Mouse (Mus musculus) adrenal gland, adult (tissue): ENCODE measurements at regions not wholly inside any gene's neighbourhood (a gene's known extent, or its start where the extent isn't known, plus 50 kb on each side); places are given as distances from the start of the nearest gene placed in this dataset.

Experiments used
- DNase-seq, 2 experiments: peaks; one replicate each; pipeline ENCODE4 v3.0.0; 2022 to 2023; ENCODE audit warnings: low spot score in 1 of 2; ENCODE audit not compliant: inconsistent age in 2 of 2

- DNase-seq, result no peak
These were observed 279.2 kb upstream of the Cdyl start for GRCm38 (mm10) chr13:35380224-35381009.

GRCm38 (mm10) chr13:35381641-35382040, 278.0 kb upstream of the Cdyl start:
- DNase-seq, result peak; percentile 73 to 94

- DNase-seq, result peak in 1 of 2 experiments; percentile 43
These were observed 276.5 kb upstream of the Cdyl start for GRCm38 (mm10) chr13:35383000-35383623.

- DNase-seq, result peak in 1 of 2 experiments; percentile 64
These were observed 276.0 kb upstream of the Cdyl start for GRCm38 (mm10) chr13:35383624-35384018.

GRCm38 (mm10) chr13:35388380-35388779, 271.3 kb upstream of the Cdyl start:
- DNase-seq, result no peak

GRCm38 (mm10) chr13:35389781-35390525, 269.7 kb upstream of the Cdyl start:
- no peak for DNase-seq

GRCm38 (mm10) chr13:35390526-35390880, 269.1 kb upstream of the Cdyl start:
- peak in 1 of 2 experiments; percentile 16 for DNase-seq

GRCm38 (mm10) chr13:35392167-35392566, 267.5 kb upstream of the Cdyl start:
- peak in 1 of 2 experiments; percentile 15 for DNase-seq

- DNase-seq, result no peak
These were observed 264.4 kb upstream of the Cdyl start for GRCm38 (mm10) chr13:35395192-35395591.

- DNase-seq, result peak; percentile 83 to 92
These were observed 264.0 kb upstream of the Cdyl start for GRCm38 (mm10) chr13:35395630-35396029.

GRCm38 (mm10) chr13:35397166-35397565, 262.5 kb upstream of the Cdyl start:
- peak; percentile 31 to 78 for DNase-seq

- DNase-seq, result no peak
These were observed 261.4 kb upstream of the Cdyl start for GRCm38 (mm10) chr13:35398192-35398591.

- peak; percentile 27 to 76 for DNase-seq
These were observed 256.8 kb upstream of the Cdyl start for GRCm38 (mm10) chr13:35402856-35403255.

- DNase-seq, result peak; percentile 46 to 83
These were observed 255.2 kb upstream of the Cdyl start for GRCm38 (mm10) chr13:35404428-35404827.

- peak; percentile 56 to 86 for DNase-seq
These were observed 254.2 kb upstream of the Cdyl start for GRCm38 (mm10) chr13:35405384-35405783.

- DNase-seq, result peak in 1 of 2 experiments; percentile 76
These were observed 242.1 kb upstream of the Cdyl start for GRCm38 (mm10) chr13:35417500-35417899.

GRCm38 (mm10) chr13:35420076-35420475, 239.6 kb upstream of the Cdyl start:
- peak in 1 of 2 experiments; percentile 48 for DNase-seq

- no peak for DNase-seq
These were observed 233.6 kb upstream of the Cdyl start for GRCm38 (mm10) chr13:35426061-35426460.

- DNase-seq, result no peak
These were observed 224.5 kb upstream of the Cdyl start for GRCm38 (mm10) chr13:35435173-35435572.

- no peak for DNase-seq
These were observed 212.0 kb upstream of the Cdyl start for GRCm38 (mm10) chr13:35447661-35448060.

GRCm38 (mm10) chr13:35452420-35452819, 207.2 kb upstream of the Cdyl start:
- DNase-seq, result no peak
